Mouse (Mus musculus): ENCODE data around the gene Olfr1264.

Olfr1264 gene

GRCm38 (mm10) chr2:90025477-90025876, at the start of gene Olfr1264:
TSS of gene Olfr1264 (minus strand) at chr2:90025577.
- DNase-seq (ENCODE audit: low read depth, low spot score), result no peak

GRCm38 (mm10) chr2:90070065-90070464, 44.7 kb upstream of the Olfr1264 start:
- DNase-seq (ENCODE audit: low read depth, low spot score), result no peak

- DNase-seq (ENCODE audit: low read depth, low spot score), result no peak
Observed at GRCm38 (mm10) chr2:90063494-90063893, 38.1 kb upstream of the Olfr1264 start, which contains the start of gene Olfr140. TSS of gene Olfr140 (minus strand) at chr2:90063594.

- DNase-seq (ENCODE audit: low read depth, low spot score), result no peak
Observed at GRCm38 (mm10) chr2:90035037-90035436, 9.7 kb upstream of the Olfr1264 start, which contains the start of gene Olfr1265. TSS of gene Olfr1265 (plus strand) at chr2:90035337.

- no peak for DNase-seq (ENCODE audit: low read depth, low spot score)
Observed at GRCm38 (mm10) chr2:90011831-90012230, 13.5 kb downstream of the Olfr1264 start, which contains the start of gene Olfr1263. TSS of gene Olfr1263 (plus strand) at chr2:90012131.

- no peak for DNase-seq (ENCODE audit: low read depth, low spot score)
Observed at GRCm38 (mm10) chr2:89999845-90000244, 25.5 kb downstream of the Olfr1264 start, which contains the start of gene Olfr1262. TSS of gene Olfr1262 (plus strand) at chr2:90000145.

GRCm38 (mm10) chr2:89990921-89991320, 34.5 kb downstream of the Olfr1264 start, which contains the start of gene Olfr1261:
TSS of gene Olfr1261 (plus strand) at chr2:89991221.
- no peak for DNase-seq (ENCODE audit: low read depth, low spot score)

- DNase-seq (ENCODE audit: low read depth, low spot score), result no peak
Observed at GRCm38 (mm10) chr2:89977709-89978108, 47.7 kb downstream of the Olfr1264 start.

- DNase-seq (ENCODE audit: low read depth, low spot score), result no peak
Observed at GRCm38 (mm10) chr2:89974184-89974583, 51.2 kb downstream of the Olfr1264 start, which contains the start of gene Olfr1260. TSS of gene Olfr1260 (plus strand) at chr2:89974340.

Data from retina, adult 2 months (tissue).